Mouse (Mus musculus): ENCODE results near the gene Ros1. TPM values are rescaled to one million over a fixed set of nuclear protein-coding genes. Genes with fewer than 3 reads are reported as not detected.

Ros1 gene
- total RNA-seq (2021): not detected
- long read RNA-seq: 0 reads

DNA sequence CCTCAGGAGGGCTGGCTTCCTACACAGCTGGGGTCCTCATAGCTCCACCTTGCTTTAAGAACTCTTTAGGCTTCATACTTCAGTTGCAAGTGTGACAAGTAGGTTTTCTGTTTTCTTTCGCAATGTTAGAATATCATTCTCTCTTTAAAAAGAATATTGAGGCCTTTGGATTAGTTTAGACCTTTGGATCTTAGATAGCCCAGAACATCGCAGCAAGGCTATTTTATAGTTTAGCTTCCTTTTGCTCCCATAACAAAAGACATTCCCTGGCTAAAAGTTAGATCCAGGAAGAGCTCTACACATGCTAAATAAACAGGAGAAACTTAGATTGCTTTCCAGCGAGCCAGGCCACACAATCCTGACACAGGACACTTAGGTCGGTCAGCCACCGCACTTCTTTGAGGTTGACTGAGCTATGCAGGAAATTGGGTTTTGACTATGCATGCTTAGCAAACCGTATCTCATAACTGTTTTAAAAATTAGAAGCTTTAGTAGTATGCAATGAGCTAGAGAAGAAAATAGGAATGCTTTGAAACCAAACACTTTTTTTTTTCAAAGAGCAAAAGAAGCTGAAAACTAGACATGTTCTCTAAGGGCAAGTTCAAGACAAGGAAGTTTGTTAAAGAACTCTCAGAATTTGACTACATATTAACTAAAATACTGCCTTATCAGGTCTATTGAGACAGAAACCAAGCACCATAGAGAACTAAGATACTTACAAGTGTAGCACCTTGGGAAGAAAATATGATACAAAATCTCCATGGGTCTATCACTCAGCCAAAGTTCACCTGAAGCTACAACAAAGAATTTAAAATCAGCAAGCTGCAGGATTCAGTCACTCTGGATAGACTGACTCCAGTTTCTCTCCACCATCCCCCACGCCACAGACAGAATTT is at the start of gene Ros1:
TSS of gene Ros1 (minus strand) at position 288 of the 896 bp plus-strand sequence.
- no peak for DNase-seq (ENCODE audit: low spot score in 2 of 2)

- no peak for DNase-seq (ENCODE audit: low spot score in 2 of 2)
Measured at GRCm38 (mm10) chr10:52242680-52243323, 47.8 kb upstream of the Ros1 start.

DNA sequence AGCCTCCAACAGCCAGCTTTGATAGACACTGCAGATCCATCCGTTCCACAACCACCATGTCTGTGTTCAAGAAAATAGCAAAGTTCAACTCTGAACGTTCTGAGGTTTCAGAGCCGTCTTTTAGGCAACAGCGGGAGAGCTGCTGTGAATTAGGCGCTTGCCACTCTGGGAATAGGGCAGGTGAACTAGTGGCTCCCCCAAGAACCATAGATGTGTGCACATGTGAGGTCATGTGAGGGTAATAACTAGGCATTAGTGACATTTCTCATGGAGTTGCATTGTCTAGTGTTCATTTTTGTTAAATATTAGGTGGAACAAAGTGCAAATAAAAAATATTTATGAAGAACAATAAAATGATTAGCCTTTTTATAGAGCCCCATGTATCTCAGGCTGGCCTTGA is 47.0 kb upstream of the Ros1 start:
- DNase-seq (ENCODE audit: low spot score in 2 of 2): no peak

DNA sequence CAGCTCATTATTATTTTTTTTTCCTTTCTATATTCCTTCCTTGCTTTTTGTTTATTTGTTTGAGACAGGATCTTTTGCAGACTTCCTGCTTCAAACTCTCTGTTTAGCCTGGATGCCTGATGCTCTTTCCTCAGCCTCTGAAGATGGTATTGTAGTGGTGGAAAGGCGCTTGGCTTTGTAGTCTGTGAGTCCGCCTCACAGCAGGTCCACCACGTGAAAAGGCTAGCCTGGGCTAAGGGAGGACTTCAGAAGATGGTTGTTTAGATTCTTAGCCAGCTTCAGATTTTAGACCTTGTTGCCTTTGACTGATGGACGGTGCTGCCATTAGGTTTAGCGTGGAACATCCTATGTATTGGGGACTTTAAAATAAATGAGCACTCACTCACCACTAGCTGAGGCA is 40.4 kb upstream of the Ros1 start:
- DNase-seq (ENCODE audit: low spot score in 2 of 2): no peak

- no peak for DNase-seq (ENCODE audit: low spot score in 2 of 2)
Measured at GRCm38 (mm10) chr10:52234654-52234981, 39.6 kb upstream of the Ros1 start.

- DNase-seq (ENCODE audit: low spot score in 2 of 2): peak in 1 of 2 experiments; percentile 10
Measured at GRCm38 (mm10) chr10:52233969-52234653, 39.1 kb upstream of the Ros1 start.

DNA sequence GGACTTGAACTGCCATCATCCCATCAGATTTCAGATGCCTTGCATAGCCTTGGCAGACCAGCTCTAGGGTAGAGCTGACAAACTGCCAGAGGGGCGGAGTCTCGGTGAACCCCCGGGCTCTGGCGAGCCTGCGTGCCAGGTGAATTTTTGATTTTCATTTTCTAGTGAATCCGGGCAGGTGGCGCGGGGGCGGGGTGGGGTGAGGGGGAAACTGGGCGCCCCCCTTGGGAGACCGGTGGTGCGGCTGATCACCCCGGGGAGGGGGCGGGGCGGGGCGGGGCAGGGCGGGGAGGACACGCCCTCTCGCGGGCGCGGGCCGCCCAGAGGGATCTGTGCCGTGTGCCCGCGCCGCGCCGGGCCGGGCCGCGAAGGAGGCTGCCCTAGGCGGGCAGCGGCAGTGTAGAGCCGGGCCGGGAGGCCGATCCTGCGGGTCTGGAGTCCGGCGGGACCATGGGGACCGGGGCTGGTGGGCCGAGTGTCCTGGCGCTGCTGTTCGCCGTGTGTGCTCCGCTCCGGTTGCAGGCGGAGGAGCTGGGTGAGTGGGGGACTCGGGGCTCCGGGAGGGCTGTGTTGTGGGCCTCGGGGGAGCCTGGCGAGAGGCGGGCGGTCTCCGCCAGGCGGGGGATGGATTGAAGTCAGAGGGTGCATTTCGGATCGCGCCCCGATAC is 38.4 kb upstream of the Ros1 start, which contains the start of gene Dcbld1:
TSS of gene Dcbld1 (plus strand) at position 319 of the 668 bp plus-strand sequence.
- DNase-seq (ENCODE audit: low spot score in 2 of 2): peak; percentile 67 to 76

- peak; percentile 34 to 59 for DNase-seq (ENCODE audit: low spot score in 2 of 2)
Measured at GRCm38 (mm10) chr10:52232196-52233176, 37.4 kb upstream of the Ros1 start.

- DNase-seq (ENCODE audit: low spot score in 2 of 2): no peak
Measured at GRCm38 (mm10) chr10:52219600-52219999, 24.6 kb upstream of the Ros1 start.

DNA sequence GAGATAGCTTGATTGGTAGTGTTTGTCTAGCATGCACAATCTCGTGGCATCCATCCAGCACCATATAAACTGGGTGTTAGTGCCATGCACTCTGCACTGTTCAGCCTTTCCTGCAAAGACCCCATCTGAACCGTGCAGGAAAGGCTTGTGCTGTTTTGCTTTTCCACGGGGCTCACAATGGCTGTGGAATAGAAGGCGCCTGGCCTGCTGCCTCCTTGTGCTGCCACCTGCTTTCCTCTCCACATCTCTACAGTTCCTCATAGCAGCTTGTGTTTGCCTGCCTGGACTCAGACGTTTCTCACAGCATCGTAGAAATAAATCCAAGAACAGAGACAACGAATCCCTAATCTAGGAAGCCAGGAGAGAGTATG is 22.5 kb upstream of the Ros1 start:
- DNase-seq (ENCODE audit: low spot score in 2 of 2): peak; percentile 32 to 38

GRCm38 (mm10) chr10:52216797-52217563 is 21.9 kb upstream of the Ros1 start:
- peak; percentile 71 to 77 for DNase-seq (ENCODE audit: low spot score in 2 of 2)

DNA sequence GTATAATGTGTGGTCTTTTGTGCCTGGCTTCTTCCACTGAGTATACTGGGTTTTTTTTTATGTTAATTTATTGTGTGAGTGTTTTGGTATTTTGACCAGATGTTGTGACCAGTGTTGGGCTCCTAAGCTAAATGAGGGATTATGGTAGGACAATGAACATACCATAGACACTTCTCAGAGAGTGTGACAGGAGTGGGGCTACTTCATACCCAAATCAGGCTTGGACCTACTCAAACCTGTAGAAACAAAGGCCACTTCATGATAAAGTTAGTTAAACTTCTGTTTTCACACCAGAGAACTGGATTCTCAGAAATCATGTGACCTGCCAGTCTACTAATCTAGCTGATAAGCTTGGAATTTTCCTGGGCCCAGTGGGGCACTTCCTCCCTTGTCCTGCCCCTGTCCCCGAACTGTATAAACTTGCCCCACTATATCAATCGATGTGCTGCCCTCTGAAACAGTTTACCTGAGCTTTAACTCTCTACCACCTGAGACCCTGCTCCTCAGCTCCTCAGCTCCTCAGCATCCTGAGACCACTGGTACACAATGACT is 20.3 kb upstream of the Ros1 start:
- no peak for DNase-seq (ENCODE audit: low spot score in 2 of 2)

DNA sequence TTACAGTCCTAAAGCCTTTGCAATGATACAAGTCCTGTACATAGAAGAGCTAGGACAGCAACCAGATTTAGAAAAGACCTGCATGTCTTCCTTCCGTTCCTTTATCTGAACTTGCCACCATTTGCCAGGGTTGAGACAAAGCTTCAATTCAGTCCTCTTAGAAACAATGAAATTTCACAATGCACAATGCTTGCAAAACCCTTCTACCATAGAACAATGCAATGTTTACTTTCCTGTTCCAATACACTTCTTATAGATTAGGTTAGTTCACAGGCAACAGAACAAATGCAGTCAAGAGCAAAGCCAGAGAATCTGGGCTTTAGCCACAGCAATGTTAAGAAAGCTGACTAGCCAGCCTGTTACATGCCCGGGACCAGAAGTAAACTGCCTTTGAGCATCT is 9.0 kb upstream of the Ros1 start:
- no peak for DNase-seq (ENCODE audit: low spot score in 2 of 2)

DNA sequence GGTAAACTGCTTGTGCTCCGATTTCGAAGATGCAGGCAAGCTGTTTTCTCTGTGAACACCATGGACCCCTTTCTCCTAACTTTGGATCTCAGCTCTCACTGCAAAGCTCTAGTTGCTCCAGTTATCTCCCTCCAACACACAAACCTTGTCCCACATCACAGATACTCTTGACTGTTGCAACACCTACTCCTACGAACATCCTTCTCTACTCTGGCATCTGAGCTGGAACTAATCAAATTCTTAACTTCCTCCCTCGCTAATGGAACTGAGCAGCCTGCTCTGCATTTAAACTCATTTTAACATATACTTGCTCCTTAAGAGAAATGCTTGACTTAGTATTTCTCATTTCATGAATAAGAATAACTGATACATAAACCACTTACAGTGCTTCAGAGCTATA is 9.1 kb downstream of the Ros1 start:
- DNase-seq (ENCODE audit: low spot score in 2 of 2): no peak

DNA sequence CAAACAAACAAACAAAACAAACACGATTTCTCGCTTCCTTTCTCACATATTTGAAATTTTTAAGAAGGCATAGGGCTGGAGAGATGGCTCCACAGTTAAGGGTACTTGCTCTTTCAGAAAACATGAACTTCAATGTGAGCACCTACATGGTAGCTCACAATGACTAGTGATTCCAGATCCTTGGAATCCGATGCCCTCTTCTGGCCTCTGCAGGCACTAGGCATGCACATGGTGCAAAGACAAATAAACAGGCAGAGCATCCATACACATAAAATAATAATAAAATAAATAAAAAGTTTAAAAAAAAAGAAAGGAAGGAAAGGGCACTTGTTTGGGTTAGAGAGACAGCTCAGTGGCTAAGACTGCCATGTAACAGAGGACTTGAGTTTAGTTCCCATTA is 12.2 kb downstream of the Ros1 start:
- no peak for DNase-seq (ENCODE audit: low spot score in 2 of 2)

DNA sequence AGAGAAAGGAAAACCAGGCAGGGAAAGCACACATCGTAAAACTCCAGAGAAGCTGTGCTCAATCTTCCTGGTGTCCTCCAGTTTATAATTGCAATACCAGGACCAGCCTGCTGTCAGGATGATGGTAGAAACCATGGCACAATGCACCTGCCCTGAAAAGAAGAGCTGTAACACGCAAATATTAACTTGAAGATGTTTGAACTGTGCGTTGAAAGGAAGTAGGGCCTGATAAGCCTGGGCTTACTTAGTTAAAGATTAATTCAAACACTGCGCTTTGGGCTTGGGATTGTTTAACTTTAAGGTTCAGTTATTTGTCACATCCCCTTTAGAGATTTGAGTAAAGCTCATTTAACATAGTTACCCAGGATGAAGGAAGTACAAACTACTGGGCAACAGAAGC is 20.7 kb downstream of the Ros1 start:
- DNase-seq (ENCODE audit: low spot score in 2 of 2): no peak

DNA sequence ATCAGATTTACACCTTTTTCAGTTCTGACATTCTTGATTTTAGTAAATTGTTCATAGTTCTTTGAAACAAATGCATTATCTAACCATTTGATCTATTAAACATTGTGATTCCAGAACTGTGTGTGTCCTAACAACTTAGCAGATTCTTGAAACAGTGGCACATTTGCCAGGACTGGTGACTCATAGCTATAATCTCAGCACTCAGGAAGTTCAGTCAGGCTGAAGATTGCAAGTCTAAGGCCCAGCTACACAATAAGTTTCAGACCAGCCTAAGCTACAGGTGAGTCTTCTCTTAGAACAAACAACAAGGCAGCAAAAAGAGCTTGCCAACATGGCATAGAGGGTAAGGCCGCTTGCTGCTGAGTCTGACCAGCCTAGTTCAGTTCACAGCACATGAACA is 24.6 kb downstream of the Ros1 start:
- DNase-seq (ENCODE audit: low spot score in 2 of 2): no peak

DNA sequence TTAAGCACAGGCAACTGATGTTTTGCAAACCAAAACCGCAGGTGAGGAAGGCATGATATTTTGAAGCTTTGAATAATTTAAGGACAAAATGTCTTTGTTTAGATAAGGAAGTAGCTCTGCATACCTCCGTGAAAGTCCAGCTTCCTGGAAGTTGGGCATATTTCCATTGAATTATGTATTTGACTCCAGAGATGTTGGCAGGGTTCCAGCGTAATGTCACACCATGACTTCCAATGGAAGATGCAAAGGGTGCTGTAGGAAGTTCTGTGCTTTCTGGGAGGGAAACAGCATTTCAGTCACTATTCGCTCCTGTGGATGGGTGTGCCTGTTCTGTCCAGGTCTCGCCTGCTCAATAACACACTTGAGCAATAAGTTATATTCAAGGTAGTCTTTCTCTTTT is 25.2 kb downstream of the Ros1 start:
- no peak for DNase-seq (ENCODE audit: low spot score in 2 of 2)

DNA sequence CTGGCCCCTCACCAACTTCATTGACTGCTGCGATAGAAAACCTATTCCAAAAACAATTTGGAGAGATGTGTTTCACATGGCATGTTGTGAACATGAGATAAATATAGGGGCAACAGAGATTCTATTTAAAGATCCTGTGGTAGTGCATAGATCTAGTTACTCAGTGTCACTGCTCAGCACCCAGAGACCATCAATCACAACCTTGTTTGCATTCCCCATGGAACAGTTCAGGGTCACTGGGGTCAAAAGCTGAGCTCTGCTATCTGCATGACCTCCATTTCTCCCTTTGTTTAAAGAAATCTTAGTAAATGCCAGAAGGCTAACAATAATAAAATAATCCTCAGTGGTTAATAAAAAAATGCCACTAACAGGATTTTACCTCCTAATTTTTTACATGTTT is 29.7 kb downstream of the Ros1 start:
- no peak for DNase-seq (ENCODE audit: low spot score in 2 of 2)

Measured in layer of hippocampus, postnatal 10 days (tissue).